Mouse (Mus musculus) gastrocnemius, postnatal 36 days (tissue): ENCODE data around the gene Prkd2. TPM values are rescaled to one million over a fixed set of nuclear protein-coding genes. Genes with fewer than 3 reads are reported as not detected.

Experiments
- DNase-seq, 2 experiments: peaks; one replicate each; pipeline ENCODE4 v3.0.0; 2022
- intact Hi-C: fragments of 180-260 bp; cut with DNase I; formaldehyde crosslinking; loops from one replicate; pipeline ENCODE4 v1.15.1; 2025
- total RNA-seq, 2 experiments: library from RNA; stranded (reverse); gene quantifications; 2 replicates each; pipeline ENCODE4 v1.2.3; 2021

The Prkd2 gene
- total RNA-seq, 2 experiments from 2014 or later = 5.1 to 6.5 TPM

- intact Hi-C loops = no loop called here
- DNase-seq = no peak
Observed at GRCm38 (mm10) chr7:16890536-16890935, 47.8 kb downstream of the Prkd2 start.

- DNase-seq = peak; percentile 73 to 87
- intact Hi-C loops = loop anchor here (1.0 kb wide), 1 partner anchor 17 kb away; no protein-coding TSS in a partner anchor
Observed at GRCm38 (mm10) chr7:16890944-16891343, 48.2 kb downstream of the Prkd2 start.

- intact Hi-C loops = loop anchor here (1.0 kb wide), 1 partner anchor 17 kb away; no protein-coding TSS in a partner anchor
- DNase-seq = peak; percentile 82 to 86
Observed at GRCm38 (mm10) chr7:16891641-16892351, 49.1 kb downstream of the Prkd2 start, which contains the start of gene Gng8. Gene Gng8, plus strand, starts transcription at chr7:16891786.

GRCm38 (mm10) chr7:16892352-16892730, 49.6 kb downstream of the Prkd2 start:
- intact Hi-C loops = no loop called here
- no peak for DNase-seq

- no peak for DNase-seq
- intact Hi-C loops = no loop called here
Observed at GRCm38 (mm10) chr7:16893612-16894011, 50.9 kb downstream of the Prkd2 start.

GRCm38 (mm10) chr7:16894279-16894678, 51.6 kb downstream of the Prkd2 start:
- intact Hi-C loops = no loop called here
- no peak for DNase-seq

GRCm38 (mm10) chr7:16895000-16895399, 52.3 kb downstream of the Prkd2 start:
- peak; percentile 71 to 75 for DNase-seq
- intact Hi-C loops = loop anchor here (1.0 kb wide), 1 partner anchor 18 kb away; no protein-coding TSS in a partner anchor

- intact Hi-C loops = loop anchor here (1.0 kb wide), 1 partner anchor 18 kb away; no protein-coding TSS in a partner anchor
- DNase-seq = no peak
Observed at GRCm38 (mm10) chr7:16895511-16895910, 52.8 kb downstream of the Prkd2 start.

GRCm38 (mm10) chr7:16900526-16900925, 57.8 kb downstream of the Prkd2 start:
- intact Hi-C loops = no loop called here
- DNase-seq = no peak

GRCm38 (mm10) chr7:16903439-16903955, 60.8 kb downstream of the Prkd2 start:
- intact Hi-C loops = no loop called here
- DNase-seq = no peak

- intact Hi-C loops = no loop called here
- DNase-seq = no peak
Observed at GRCm38 (mm10) chr7:16904120-16904675, 61.5 kb downstream of the Prkd2 start.

- intact Hi-C loops = no loop called here
- no peak for DNase-seq
Observed at GRCm38 (mm10) chr7:16905491-16906021, 62.9 kb downstream of the Prkd2 start.

GRCm38 (mm10) chr7:16906281-16906680, 63.6 kb downstream of the Prkd2 start, which contains the start of gene Ptgir:
Gene Ptgir, plus strand, starts transcription at chr7:16906490.
- intact Hi-C loops = no loop called here

GRCm38 (mm10) chr7:16906889-16907559, 64.3 kb downstream of the Prkd2 start:
- no peak for DNase-seq
- intact Hi-C loops = no loop called here

More at GRCm38 (mm10) chr7:16906281-16906680, 63.6 kb downstream of the Prkd2 start, which contains the start of gene Ptgir:
- peak; percentile 76 to 79 for DNase-seq

- DNase-seq = no peak
- intact Hi-C loops = no loop called here
Observed at GRCm38 (mm10) chr7:16907842-16908241, 65.1 kb downstream of the Prkd2 start.

- no peak for DNase-seq
- intact Hi-C loops = no loop called here
Observed at GRCm38 (mm10) chr7:16908367-16908766, 65.7 kb downstream of the Prkd2 start.

- intact Hi-C loops = no loop called here
- DNase-seq = no peak
Observed at GRCm38 (mm10) chr7:16908859-16909258, 66.2 kb downstream of the Prkd2 start.

GRCm38 (mm10) chr7:16909909-16910308, 67.2 kb downstream of the Prkd2 start:
- intact Hi-C loops = no loop called here
- no peak for DNase-seq

- no peak for DNase-seq
- intact Hi-C loops = no loop called here
Observed at GRCm38 (mm10) chr7:16911904-16912303, 69.2 kb downstream of the Prkd2 start.

GRCm38 (mm10) chr7:16912360-16912759, 69.7 kb downstream of the Prkd2 start:
- intact Hi-C loops = no loop called here
- DNase-seq = peak in 1 of 2 experiments; percentile 41
